Mouse (Mus musculus): ENCODE data around the gene Slc12a6.

GRCm38 (mm10) chr2:112360781-112361169 lies 95.2 kb downstream of the Slc12a6 start:
- TF ChIP-seq POLR2A (IDR thresholded peaks at IDR 0.05; ENCODE audit: borderline replicate concordance, insufficient read depth, low read length) (no peak), CTCF (IDR thresholded peaks at IDR 0.05; ENCODE audit: borderline replicate concordance, insufficient read depth, low read depth, low read length) (no peak)
